Mouse (Mus musculus): ENCODE measurements at regions not wholly inside any gene's neighbourhood (a gene's known extent, or its start where the extent isn't known, plus 50 kb on each side); places are given as distances from the start of the nearest gene placed in this dataset.

DNA sequence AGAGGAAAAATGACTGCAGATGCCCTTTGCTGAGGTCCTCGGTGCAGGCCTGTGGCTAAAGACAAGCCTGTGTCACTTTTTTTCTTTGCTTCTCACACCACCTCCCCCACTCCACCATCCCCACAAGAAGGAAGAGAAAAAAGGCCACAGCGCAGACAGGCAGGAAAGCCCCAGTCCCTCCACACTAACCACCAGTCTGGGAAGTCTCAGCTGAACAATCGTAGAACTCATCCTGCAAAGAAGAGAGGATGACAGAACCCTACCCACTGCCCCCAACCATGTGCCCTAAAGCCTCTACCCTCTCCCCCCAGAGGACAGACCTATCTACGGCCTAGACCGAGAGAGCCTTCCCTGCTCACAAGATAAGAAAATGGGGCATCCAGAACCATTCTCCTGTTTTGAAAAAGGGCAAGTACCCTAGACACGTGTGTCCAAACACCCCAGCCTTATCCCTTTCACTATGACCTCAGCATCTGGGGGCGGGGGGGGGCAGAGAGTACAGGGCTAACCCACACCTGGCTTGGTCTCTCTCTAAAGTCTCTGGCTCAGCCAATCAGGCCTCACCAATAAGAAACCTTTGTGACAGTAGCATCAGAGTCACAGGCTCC, 214.8 kb downstream of the Ly86 start:
- DNase-seq (ENCODE audit: low spot score): no peak
- intact Hi-C loops (cut with DNase I): loop anchor here (5.0 kb wide), 2 partner anchors 37 to 107 kb away; no protein-coding TSS in a partner anchor

DNA sequence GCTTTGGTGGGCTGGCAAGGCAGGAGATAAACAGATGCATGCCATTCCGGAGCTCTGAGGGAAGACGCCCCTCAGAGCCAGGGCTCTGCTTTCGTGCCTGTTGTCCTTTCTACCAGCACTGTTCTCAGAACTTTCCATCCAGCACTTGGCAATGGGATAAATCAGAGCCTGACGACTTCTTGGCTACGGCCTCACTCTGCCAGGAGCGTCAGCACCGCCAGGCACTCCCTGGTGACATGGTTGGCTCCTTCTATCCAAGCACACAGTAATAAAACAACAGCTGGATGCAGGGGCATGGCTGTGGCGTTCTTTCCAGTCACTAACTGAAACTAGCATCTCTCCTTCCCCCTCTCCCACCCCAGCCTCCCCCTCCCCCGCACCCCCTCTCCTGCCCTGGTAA, 215.4 kb downstream of the Ly86 start:
- intact Hi-C loops (cut with DNase I): loop anchor here (5.0 kb wide), 1 partner anchor 107 kb away; no protein-coding TSS in a partner anchor
- DNase-seq (ENCODE audit: low spot score): no peak

DNA sequence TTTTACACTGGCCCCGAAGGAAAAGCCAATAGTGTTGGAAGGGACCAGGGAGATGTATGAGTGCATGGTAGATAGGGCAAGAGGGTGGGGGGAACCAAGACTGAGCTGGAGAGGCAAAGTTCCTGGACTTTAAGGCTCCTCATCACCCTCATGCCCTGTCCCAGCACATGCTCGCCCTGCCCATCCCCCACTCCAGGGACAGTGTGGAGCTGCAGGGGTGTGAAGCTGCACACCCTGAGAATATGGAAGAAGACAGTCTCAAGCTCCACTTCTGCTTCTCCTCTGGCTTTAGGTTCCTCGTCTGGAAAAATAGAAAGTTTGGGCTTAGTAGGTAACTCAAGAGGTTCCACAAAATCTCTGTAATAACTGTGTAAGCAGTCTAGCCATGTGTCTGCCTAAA, 215.8 kb downstream of the Ly86 start:
- DNase-seq (ENCODE audit: low spot score): no peak
- intact Hi-C loops (cut with DNase I): loop anchor here (5.0 kb wide), 1 partner anchor 107 kb away; no protein-coding TSS in a partner anchor

DNA sequence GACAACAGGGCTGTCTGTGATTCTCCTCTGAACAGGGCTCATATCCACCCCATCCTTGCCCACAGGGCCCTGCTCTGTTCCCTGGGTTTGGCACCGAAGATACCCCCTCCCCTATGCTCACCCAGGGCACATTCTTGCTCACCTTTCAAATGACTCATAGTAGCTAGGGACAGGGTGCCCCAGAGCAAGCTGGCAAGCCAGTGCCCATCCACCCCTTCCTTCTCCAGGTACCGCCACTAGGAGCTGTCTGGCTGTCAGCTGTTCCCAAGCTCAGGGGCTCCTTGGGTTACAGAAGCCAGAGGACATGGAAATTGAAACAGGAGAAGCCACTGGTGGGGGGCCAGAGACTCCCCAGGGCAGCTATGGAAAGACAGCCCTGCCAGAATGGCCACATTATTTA, 216.4 kb downstream of the Ly86 start:
- no peak for DNase-seq (ENCODE audit: low spot score)
- intact Hi-C loops (cut with DNase I): loop anchor here (5.0 kb wide), 1 partner anchor 106 kb away; no protein-coding TSS in a partner anchor

DNA sequence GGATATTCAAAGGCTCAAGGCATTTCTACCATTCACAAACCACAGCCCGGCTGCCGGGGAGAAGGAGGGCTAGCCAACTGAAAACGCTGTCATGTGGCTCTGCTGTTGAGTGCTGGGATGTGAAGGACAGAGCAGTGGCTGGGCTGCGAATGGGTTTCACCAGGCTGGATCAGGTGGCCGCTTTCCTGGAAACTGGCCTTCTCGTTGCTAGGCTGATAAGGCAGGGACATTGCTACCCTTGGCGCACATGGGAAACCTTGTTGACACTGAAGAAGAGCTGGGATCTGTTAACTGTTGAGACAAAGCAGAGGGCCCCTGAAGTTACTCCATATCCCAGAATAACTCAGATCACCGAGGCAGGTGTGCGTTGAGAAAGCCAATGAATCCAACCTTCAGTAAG, 216.1 kb upstream of the Rreb1 start:
- DNase-seq (ENCODE audit: low spot score): peak; percentile 17
- intact Hi-C loops (cut with DNase I): loop anchor here (5.0 kb wide), 1 partner anchor 105 kb away; no protein-coding TSS in a partner anchor

DNA sequence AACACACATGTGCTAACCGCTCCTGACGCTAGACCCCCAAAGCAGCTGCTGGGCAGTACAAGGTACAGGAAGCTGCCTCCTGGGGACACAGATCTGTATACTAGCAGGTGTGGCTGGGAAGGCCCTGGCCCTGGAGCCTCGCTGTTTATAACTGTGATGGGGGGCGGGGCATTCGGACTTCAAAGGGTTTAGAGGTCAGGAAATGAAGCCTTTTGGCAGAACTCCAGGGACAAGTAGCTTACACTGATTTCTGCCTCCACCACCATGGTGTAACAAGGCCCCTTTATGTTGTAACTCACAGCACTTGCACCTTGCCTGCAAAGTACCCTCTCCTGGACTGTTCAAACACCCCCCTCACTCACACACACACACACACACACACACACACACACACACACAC, 215.5 kb upstream of the Rreb1 start:
- no peak for DNase-seq (ENCODE audit: low spot score)
- intact Hi-C loops (cut with DNase I): loop anchor here (5.0 kb wide), 1 partner anchor 105 kb away; no protein-coding TSS in a partner anchor

DNA sequence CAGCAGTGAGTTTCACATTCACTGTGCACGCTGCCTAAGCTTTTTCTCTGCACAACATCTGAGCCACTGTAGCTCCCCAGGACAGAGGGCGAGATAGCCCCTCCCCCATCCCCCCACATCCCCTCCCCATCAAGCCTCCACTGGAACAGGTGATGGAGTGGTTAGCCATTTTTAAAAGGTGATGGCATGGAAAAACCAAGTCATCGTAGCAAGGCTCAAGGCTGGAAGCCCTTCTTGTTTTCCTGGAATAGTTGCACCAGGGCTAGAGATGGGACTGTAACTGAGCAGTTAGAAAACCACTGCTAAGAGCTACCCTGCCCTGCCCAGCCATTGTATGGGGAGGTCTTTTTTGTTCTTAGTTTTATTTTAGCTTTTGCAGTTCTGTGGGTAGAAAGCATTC, 209.1 kb upstream of the Rreb1 start:
- DNase-seq (ENCODE audit: low spot score): no peak
- intact Hi-C loops (cut with DNase I): no loop called here

DNA sequence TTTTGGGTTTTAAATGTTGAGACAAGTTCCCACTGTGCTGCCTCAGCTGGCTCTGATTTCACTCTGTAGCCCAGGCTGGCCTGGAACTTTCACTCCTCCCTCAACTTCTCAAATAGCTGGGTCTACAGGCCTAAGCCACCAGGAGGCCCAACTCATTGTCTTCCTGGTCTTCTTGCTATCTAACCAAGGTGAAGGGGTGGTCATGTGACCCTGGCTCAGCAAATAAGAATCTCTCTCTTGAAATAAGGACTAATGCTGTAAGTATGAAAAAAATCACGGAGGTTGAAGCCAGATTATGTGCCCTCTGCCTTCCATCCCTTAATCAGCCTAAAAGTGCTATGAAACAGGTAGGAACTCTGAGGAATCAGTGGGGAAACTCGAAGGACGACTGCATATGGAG, 208.7 kb upstream of the Rreb1 start:
- intact Hi-C loops (cut with DNase I): no loop called here
- no peak for DNase-seq (ENCODE audit: low spot score)

DNA sequence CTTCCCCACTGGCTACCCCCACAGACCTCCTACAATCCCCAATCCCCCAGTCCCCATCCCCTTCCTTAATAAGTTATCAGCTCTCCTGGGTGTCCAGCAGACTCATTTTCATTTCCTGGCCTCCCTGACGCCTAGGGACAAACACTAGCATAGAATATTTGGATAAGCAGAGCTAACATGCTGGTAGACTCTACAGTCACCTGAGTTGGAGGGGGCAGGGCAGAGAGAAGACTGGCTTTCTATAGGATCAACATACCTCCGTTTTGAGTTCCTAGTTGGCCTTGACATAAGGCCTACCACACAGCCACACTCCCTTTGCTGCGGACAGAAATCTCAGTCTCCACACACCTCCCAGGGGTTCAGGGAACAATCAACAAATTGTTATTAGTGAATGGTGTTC, 205.2 kb upstream of the Rreb1 start:
- intact Hi-C loops (cut with DNase I): no loop called here
- no peak for DNase-seq (ENCODE audit: low spot score)

DNA sequence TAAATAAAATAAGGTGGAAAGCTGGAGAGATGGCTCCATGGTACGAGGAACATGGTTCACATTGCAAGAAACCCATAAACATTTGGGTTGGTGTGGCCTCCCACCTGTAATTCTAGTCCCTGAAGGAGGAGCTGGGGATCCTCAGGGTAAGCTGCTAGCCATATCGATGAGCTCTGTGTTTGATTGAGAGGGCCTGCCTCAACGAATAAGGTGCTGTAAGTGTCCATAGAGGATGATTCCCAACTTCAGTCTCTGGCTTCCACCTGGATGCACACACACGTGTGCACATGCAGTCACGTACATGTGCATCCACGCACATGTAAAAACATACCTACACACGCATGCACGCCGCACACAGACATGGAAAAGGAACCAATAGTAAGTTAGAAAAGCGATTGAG, 199.0 kb upstream of the Rreb1 start:
- intact Hi-C loops (cut with DNase I): no loop called here
- DNase-seq (ENCODE audit: low spot score): no peak

DNA sequence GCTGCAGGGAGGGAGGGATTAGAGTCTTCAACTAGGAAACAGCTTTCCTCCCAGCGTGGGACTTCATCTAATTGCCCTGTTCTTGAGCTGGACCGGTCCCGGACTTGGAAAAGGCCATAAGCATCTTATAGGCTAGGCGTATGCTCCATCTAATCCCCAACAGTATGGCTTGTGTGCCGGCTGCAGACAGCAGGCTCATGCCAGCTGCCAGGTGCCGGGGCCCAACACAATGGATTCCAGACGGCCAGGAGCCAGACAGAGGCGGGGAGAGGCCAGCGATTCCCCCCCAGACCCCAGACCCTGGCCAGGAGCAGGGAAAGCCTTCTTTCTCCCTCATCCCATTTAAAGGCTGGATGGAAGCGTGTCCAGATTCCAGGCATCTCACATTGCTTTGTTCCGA, 198.4 kb upstream of the Rreb1 start:
- no peak for DNase-seq (ENCODE audit: low spot score)
- intact Hi-C loops (cut with DNase I): no loop called here

DNA sequence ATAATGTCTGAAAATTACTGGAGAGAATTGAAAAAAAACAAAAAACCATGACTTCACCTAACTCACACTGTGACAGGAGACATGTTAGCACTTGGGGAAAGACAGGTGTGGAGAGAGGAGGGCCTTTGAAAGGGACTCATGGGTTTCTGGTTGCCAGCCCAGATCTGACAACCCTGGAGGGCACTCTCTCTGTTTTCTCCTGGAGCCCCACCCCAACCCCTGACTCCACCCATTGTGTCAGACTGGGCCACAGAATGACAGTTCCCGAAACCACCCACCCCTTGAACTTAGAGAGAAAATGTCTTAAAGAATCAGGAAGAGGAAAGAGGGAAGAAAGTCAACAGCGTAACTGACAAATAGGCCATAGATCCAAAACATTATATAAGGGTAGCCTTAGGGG, 197.4 kb upstream of the Rreb1 start:
- no peak for DNase-seq (ENCODE audit: low spot score)
- intact Hi-C loops (cut with DNase I): no loop called here

DNA sequence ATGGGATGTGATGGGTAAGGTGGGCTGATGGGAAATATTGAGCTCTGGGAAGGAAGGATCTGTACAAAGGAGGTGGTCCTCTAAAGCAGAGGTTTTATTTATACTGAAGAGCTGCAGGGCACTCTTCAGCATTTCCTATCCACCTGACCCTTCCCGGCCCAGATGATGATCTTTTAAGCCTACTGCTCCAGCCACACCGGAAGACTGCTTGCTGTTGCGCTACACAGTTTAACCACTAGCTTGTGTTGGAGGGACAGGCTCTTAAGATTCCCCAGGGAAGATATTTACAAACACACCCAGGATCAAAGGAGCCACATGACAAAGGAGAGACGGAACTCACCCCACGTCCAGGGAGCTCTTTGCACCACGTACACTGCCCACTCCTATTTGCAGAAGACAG, 196.8 kb upstream of the Rreb1 start:
- no peak for DNase-seq (ENCODE audit: low spot score)
- intact Hi-C loops (cut with DNase I): no loop called here

DNA sequence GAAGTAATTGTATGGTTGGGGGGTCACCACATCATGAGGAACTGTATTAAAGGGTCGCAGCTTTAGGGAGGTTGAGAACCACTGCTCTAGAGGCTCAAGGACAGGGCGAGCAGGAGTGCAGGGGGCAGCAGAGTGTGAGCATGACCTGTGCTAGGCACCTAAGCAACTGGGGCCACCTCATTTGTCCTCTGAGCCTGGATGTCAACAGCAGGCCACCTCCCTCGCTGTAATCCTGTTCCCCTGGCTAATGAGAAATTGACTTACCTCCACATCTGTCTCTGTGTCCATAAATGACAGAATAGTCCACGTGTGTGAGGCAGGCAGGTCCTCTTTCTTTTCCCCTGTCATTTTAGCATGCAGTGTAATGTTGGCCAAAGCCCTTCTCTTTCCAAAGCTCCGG, 192.7 kb upstream of the Rreb1 start:
- intact Hi-C loops (cut with DNase I): no loop called here
- DNase-seq (ENCODE audit: low spot score): no peak

DNA sequence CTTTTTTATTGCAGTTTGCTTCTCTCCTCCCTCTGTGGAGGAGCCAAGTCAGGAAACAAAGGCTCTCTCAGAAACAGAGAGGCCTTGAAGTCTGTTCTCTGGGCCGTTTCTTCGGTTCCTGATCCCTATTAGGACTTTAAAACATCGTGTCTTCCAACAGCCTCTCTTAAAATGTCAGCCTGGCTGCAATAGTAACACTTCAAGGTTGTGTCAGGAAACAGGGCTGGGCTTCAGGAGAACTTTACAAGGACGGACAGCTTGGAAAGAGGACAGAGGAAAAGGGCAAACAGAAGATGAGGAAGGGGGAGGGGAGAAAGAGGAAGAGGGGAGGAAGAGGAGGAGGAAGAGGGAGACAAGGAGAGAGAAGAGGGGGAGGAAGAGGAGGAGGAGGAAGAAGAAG, 191.7 kb upstream of the Rreb1 start:
- no peak for DNase-seq (ENCODE audit: low spot score)
- intact Hi-C loops (cut with DNase I): no loop called here

DNA sequence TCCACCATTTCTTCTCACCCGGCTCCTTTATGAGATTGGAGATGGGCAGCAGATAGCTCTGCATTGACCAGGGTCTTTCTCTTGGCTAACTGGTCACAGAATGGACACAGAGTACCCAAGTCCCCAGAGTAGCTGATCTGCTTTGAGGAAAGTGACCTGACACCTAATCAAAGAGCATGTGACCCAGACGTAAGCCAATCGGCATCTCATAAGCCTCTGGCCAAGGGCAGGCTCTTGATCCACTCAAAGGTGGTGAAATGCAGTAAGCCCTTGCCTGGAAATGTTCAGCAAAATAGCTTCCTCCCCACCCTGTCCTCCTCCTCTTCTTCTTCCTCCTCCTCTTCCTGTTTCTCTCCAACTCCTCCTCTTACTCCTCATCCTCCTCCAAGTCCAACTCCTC, 190.3 kb upstream of the Rreb1 start:
- no peak for DNase-seq (ENCODE audit: low spot score)
- intact Hi-C loops (cut with DNase I): no loop called here

DNA sequence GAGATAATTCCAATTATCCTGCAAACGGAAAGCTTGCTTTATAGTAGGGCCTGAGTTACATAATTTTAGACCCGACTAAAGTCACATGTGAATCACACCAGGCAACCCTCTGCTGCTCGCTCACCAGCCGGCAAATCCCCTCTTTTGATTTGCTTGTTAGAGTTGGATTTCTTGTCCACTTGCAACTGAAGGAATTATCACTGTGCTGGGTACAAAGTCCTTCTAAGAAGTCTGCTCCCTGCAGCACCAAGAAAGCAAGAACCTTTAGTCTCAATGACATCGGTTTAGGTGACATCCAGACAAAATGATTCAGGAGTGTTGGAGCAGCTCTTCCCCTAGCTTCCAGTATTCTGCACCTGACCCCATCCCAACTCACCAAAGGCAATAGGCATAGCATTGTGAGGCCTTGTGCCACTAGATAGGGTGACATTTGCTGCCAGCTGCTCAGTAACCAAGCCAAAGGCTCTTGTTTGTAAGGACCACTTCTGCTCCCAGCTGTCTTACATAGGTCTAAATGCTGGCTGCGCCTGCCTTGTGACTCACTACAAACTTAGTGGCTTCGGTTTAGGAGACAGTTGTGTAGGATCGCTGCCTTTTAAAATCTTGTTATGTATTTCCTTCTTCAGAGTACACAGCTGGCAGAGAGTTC, 189.5 kb upstream of the Rreb1 start:
- DNase-seq (ENCODE audit: low spot score): no peak
- intact Hi-C loops (cut with DNase I): no loop called here

DNA sequence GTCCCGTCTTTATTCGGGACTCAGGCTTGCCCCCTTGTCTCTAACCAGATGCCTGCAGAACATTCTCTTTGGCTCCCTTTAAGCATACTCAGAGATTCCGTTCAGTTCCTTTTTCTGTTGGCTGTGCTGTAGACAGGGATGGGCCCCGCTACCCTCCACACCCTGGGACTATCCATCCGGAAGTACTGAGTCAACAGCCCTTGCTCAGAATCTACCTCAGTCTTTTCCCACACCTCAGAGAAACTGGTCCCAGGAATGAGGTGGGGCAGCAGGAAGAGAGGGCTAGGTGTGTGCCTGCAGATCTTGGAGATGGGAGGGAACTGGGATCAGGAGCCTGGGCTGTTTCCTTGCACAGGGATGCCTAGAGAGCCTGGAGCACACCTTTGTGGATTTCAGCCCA, 186.1 kb upstream of the Rreb1 start:
- DNase-seq (ENCODE audit: low spot score): no peak
- intact Hi-C loops (cut with DNase I): no loop called here

DNA sequence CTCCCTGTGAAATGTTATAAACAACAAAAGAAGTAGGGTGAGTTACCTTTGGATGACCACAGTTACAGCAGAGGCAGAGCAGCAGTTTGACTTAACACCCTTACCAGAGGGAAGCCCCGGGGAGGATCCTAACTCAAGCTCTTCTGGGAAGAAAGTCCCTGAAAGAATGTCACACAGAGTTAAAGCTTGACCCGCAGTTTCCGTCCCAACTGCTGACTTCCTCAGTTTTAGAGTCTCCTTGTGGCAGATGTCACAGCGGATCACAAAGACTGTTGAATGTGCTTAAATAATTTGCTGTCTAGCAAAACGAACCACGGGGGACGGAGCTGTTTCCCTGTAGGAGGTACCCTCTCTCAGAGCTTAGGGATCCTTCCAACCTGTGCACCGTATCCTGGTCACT, 183.0 kb upstream of the Rreb1 start:
- intact Hi-C loops (cut with DNase I): loop anchor here (5.0 kb wide), 1 partner anchor 38 kb away; no protein-coding TSS in a partner anchor
- DNase-seq (ENCODE audit: low spot score): no peak

DNA sequence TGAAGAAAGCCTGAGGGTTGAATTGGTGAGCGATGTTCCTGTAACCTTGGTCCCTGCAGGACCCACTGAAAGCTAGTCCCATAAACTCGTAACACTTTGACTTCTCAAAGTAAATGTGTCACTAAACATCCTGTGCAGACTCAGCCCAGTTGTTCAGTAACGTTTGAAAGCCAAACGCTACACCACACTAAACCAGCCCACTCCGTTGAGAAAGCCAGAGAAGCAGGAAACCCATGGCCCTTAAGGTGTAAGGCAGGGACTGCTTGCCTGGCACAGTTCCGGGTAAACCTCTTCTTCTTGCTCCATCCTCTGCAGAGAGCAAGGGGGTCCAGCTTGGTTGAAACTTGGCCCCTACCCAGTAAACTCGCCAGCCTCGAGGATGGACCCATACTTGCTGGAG, 180.6 kb upstream of the Rreb1 start:
- intact Hi-C loops (cut with DNase I): loop anchor here (5.0 kb wide), 1 partner anchor 40 kb away; no protein-coding TSS in a partner anchor
- no peak for DNase-seq (ENCODE audit: low spot score)

DNA sequence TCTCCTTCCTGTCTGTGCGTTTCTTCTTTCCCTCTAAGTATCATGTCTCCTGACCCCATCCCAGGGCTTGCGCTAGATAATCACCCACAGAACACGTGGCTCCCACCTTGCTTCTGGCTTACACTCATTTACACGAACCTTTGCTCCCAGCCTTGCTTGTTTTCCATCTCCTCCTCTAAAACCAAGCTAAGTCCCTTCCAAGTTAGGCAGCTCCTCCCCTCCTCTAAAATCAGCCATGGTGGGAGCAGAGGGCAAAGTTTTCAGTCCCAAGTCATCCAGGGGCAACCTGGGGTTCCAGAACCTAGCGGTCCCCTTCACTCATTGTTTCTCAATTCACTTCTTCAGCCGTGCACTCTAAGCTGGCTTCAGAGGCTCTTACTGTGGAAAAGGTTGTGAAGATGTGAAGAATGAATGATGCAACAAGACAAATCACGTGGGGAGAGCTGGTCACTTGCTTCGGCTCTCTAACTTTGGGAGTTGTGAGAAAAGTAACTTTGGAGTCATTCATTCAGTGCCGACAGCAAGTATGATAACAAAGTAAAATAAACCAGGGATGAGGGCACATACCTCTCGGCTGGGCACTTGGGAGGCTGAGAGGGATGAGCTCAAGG, 179.9 kb upstream of the Rreb1 start:
- DNase-seq (ENCODE audit: low spot score): no peak
- intact Hi-C loops (cut with DNase I): loop anchor here (5.0 kb wide), 1 partner anchor 41 kb away; no protein-coding TSS in a partner anchor
